Mouse (Mus musculus): ENCODE data around the gene Atp6v0a2.

DNA sequence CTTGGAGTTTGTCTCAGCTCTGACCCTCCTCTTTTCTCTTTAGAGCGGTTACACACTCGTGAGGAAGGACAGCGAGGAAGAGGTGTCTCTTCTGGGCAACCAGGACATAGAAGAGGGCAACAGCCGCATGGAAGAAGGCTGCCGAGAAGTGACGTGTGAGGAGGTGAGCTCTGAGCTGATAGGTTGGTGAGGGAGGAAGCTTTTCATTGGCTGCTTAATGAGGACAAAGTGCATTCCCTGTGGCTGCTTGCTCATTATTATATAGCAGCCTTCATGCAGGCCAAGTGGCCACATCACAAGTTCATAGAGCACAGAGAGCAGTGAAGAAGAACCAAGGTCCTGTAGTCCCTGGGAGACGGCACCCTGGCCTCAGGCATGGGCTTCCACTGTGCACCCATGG lies 90.0 kb downstream of the Atp6v0a2 start:
- TF ChIP-seq CTCF (IDR thresholded peaks at IDR 0.05; ENCODE audit: control insufficient read depth, insufficient read depth, insufficient read length) (no peak), MAX (IDR thresholded peaks at IDR 0.05) (no peak), USF1 (IDR thresholded peaks at IDR 0.05; ENCODE audit: low read depth) (no peak), FOSL1 (IDR thresholded peaks at IDR 0.05; ENCODE audit: insufficient read depth, low read length, poor library complexity, severe bottlenecking) (no peak)

Data from C2C12 (cell line).